Mouse (Mus musculus) liver, postnatal 0 days (tissue): ENCODE data around the gene Exosc10. TPM values are rescaled to one million over a fixed set of nuclear protein-coding genes. Genes with fewer than 3 reads are reported as not detected.

Experiments used
- ATAC-seq: fragments of 200-750 bp; cut with Nextera tagmentation; 2 replicates; pipeline ENCODE4 v1.8.0; 2017; ENCODE audit warnings: mild to moderate bottlenecking, moderate library complexity
- DNase-seq: peaks from one replicate; pipeline ENCODE4 v3.0.0-alpha.2; 2016
- H3K27ac ChIP-seq: fragments of 300-500 bp; sonication (generic); 2 replicates; pipeline ENCODE4 v1.5.1; 2014; ENCODE audit warnings: antibody characterized with exemption, moderate library complexity, mild to moderate bottlenecking, low read depth
- H3K27me3 ChIP-seq: fragments of 300-500 bp; sonication (generic); 2 replicates; pipeline ENCODE4 v1.6.1; 2014; ENCODE audit warnings: low read length, control low read depth, mixed read lengths; ENCODE audit not compliant: insufficient read depth
- H3K36me3 ChIP-seq: fragments of 300-500 bp; sonication (generic); replicated peaks from 2 replicates; pipeline ENCODE4 v1.6.1; 2014; ENCODE audit warnings: mild to moderate bottlenecking, control low read depth, low read length, moderate library complexity, mixed read lengths; ENCODE audit not compliant: insufficient read depth
- H3K4me1 ChIP-seq: fragments of 300-500 bp; sonication (generic); 2 replicates; pipeline ENCODE4 v1.6.1; 2014; ENCODE audit warnings: antibody characterized with exemption, mild to moderate bottlenecking, control low read depth; ENCODE audit not compliant: insufficient read depth
- H3K4me2 ChIP-seq: fragments of 300-500 bp; sonication (generic); 2 replicates; pipeline ENCODE4 v1.6.1; 2014; ENCODE audit warnings: low read depth, mild to moderate bottlenecking, low read length, moderate library complexity, mixed read lengths
- H3K4me3 ChIP-seq: fragments of 300-500 bp; sonication (generic); 2 replicates; pipeline ENCODE4 v1.5.1; 2014; ENCODE audit warnings: low read depth, low read length
- H3K9ac ChIP-seq: fragments of 300-500 bp; sonication (generic); replicated peaks from 2 replicates; pipeline ENCODE4 v1.6.1; 2014; ENCODE audit warnings: mild to moderate bottlenecking, moderate library complexity
- H3K9me3 ChIP-seq: fragments of 300-500 bp; sonication (generic); 2 replicates; pipeline ENCODE4 v1.6.1; 2016; ENCODE audit warnings: mild to moderate bottlenecking, control low read depth, low read length, mixed read lengths
- CTCF ChIP-seq: sonication (generic); IDR thresholded peaks from 2 replicates; pipeline ENCODE4 v1.5.1; 2016; ENCODE audit warnings: antibody characterized with exemption, low read depth
- EP300 ChIP-seq: IDR thresholded peaks from 2 replicates; pipeline ENCODE4 v1.6.1; 2016; ENCODE audit warnings: antibody characterized with exemption, low read depth, mild to moderate bottlenecking
- whole genome bisulfite sequencing: fragments of 180-500 bp; shearing (Covaris S2); extraction: QIAGEN DNeasy Blood & Tissue Kit; methylation state at CpG from one replicate; pipeline ENCODE4 v1.1.7; 2014; ENCODE audit not compliant: insufficient replicate concordance; 5-methylcytosine and 5-hydroxymethylcytosine counted together
- polyA plus RNA-seq: library from polyadenylated mRNA; unstranded; fragments of >200 nt; fragmentation: Nextera tagmentation; extraction: Ambion mirVana; gene quantifications from 2 replicates; pipeline ENCODE4 v1.2.1, GENCODE M21; 2015

Exosc10 gene
- polyA plus RNA-seq, 1 experiment from 2014 or later = 17.5 TPM

DNA sequence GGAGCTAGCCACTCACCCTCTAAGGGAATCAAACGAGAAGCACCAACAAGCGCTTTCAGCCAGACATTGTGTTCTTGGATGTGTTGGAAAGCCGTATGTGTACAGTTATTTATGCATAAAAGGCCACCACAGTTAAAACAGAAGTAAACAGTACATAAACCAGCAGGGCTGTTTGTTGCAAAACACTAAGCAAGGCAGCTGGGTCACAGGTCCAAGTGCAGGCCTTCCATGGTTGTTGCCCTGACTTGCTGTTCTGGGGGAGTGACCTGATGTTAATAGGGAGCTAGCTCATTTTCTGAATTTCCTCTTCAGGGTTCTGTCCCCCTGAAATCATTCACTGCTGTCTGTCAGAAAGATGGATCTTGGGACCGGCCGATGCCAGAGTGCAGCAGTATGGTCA is 51.6 kb downstream of the Exosc10 start:
- Histone ChIP-seq H3K36me3 (peaks cover 36% of the 10 kb centered on the region), H3K4me3 (no peak overlapping the region), H3K27ac (no peak overlapping the region), H3K9ac (no peak overlapping the region), H3K4me1 (no peaks in the 10 kb centered on the region), H3K27me3 (no peaks in the 10 kb centered on the region), H3K4me2 (no peak overlapping the region), H3K9me3 (no peaks in the 10 kb centered on the region)
- TF ChIP-seq EP300 (no peak), CTCF (no peak)
- WGBS = 76% methylated on average over 5 of the region's 5 CpGs
- DNase-seq (no peak), ATAC-seq (peak; percentile 35; the same call in 1 of the 2 replicates)

- H3K27me3 ChIP-seq = no peaks in the 10 kb centered on the region
- DNase-seq (no peak), ATAC-seq (no peak)
- 64% methylated on average over 5 of the region's 5 CpGs for WGBS
- peaks cover 46% of the 10 kb centered on the region for H3K36me3 ChIP-seq
- H3K4me3 ChIP-seq = no peak overlapping the region
- no peaks in the 10 kb centered on the region for H3K9me3 ChIP-seq
- no peak overlapping the region for H3K4me2 ChIP-seq
- H3K27ac ChIP-seq = no peak overlapping the region
- TF ChIP-seq CTCF (no peak), EP300 (no peak)
- H3K9ac ChIP-seq = no peak overlapping the region
- no peaks in the 10 kb centered on the region for H3K4me1 ChIP-seq
These were observed 52.6 kb downstream of the Exosc10 start for GRCm38 (mm10) chr4:148610631-148611364.

- WGBS = 68% methylated on average over 4 of the region's 4 CpGs
- H3K9me3 ChIP-seq = no peaks in the 10 kb centered on the region
- H3K36me3 ChIP-seq = peaks cover 51% of the 10 kb centered on the region
- no peak overlapping the region for H3K9ac ChIP-seq
- H3K4me3 ChIP-seq = no peak overlapping the region
- DNase-seq = no peak
- H3K27me3 ChIP-seq = no peaks in the 10 kb centered on the region
- no peak for ATAC-seq
- H3K4me2 ChIP-seq = no peak overlapping the region
- no peak overlapping the region for H3K27ac ChIP-seq
- TF ChIP-seq EP300 = no peak
- TF ChIP-seq CTCF = no peak
- H3K4me1 ChIP-seq = no peaks in the 10 kb centered on the region
These were observed 54.3 kb downstream of the Exosc10 start for GRCm38 (mm10) chr4:148612557-148612956.

GRCm38 (mm10) chr4:148613738-148614137 is 55.5 kb downstream of the Exosc10 start:
- Histone ChIP-seq H3K27me3 (no peaks in the 10 kb centered on the region), H3K9ac (no peak overlapping the region), H3K4me1 (0 out of 2 replicates have a peak, but pooled peaks cover 3% of the 10 kb centered on the region), H3K4me3 (no peak overlapping the region), H3K27ac (no peak overlapping the region), H3K9me3 (no peaks in the 10 kb centered on the region), H3K4me2 (no peak overlapping the region), H3K36me3 (peaks cover 59% of the 10 kb centered on the region)
- TF ChIP-seq EP300 (no peak), CTCF (no peak)
- WGBS = 87% methylated on average over 9 of the region's 9 CpGs
- ATAC-seq (no peak), DNase-seq (no peak)

GRCm38 (mm10) chr4:148619805-148620204 is 61.6 kb downstream of the Exosc10 start:
- no peak for DNase-seq

GRCm38 (mm10) chr4:148620718-148621117 is 62.5 kb downstream of the Exosc10 start:
- Histone ChIP-seq H3K9me3 (no peaks in the 10 kb centered on the region), H3K27me3 (no peaks in the 10 kb centered on the region), H3K9ac (no peak overlapping the region), H3K4me1 (peaks cover 23% of the 10 kb centered on the region), H3K36me3 (peaks cover 80% of the 10 kb centered on the region), H3K27ac (no peak overlapping the region), H3K4me3 (no peak overlapping the region), H3K4me2 (no peak overlapping the region)
- WGBS = 75% methylated on average over 1 of the region's 1 CpGs
- no peak for DNase-seq
- no peak for TF ChIP-seq EP300
- no peak for TF ChIP-seq CTCF
- peak; percentile 53 for ATAC-seq

More at GRCm38 (mm10) chr4:148619805-148620204, 61.6 kb downstream of the Exosc10 start:
- Histone ChIP-seq H3K9me3 (no peaks in the 10 kb centered on the region), H3K27me3 (no peaks in the 10 kb centered on the region), H3K4me1 (peaks cover 18% of the 10 kb centered on the region), H3K4me3 (no peak overlapping the region), H3K27ac (no peak overlapping the region), H3K9ac (0 out of 2 replicates have a peak overlapping the region, but pooled peaks have one; percentile 26), H3K4me2 (no peak overlapping the region), H3K36me3 (peaks cover 84% of the 10 kb centered on the region)
- ATAC-seq = no peak
- TF ChIP-seq EP300 (no peak), CTCF (no peak)
- 57% methylated on average over 1 of the region's 1 CpGs for WGBS
